Mouse (Mus musculus): ENCODE measurements at regions not wholly inside any gene's neighbourhood (a gene's known extent, or its start where the extent isn't known, plus 50 kb on each side); places are given as distances from the start of the nearest gene placed in this dataset.

DNA sequence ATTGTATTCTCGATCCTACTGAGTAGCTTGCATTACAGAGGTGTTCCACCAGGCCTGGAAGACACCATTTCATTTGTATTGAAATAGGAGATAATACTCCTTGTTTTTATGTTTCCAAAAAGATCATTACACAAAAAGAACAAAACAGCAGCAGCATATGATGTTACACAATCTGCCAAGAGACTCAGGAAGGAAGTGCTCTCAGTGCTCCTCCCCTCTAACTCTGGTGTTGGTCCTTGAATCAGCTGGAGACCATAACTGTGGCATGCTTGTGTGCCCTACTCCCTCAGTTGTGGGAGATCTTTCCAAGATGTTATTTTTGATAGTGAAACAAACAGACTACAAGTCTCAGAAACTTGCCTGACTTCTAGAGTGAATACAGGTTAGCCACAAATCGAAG is 200.8 kb upstream of the Pbx1 start:
- TF ChIP-seq CTCF (conservative IDR thresholded peaks at IDR 0.05; ENCODE audit: low read length) (no peak), NANOG (IDR thresholded peaks at IDR 0.05; ENCODE audit: borderline replicate concordance, low read length) (no peak)

Measured in E14TG2a.4 (cell line).